Mouse (Mus musculus) heart, adult 18-20 months (tissue): ENCODE data around the gene Acoxl. TPM values are rescaled to one million over a fixed set of nuclear protein-coding genes. Genes with fewer than 3 reads are reported as not detected.
A peak's percentile ranks its signal among the peaks of the same experiment; 100 is the strongest.

Experiments
- DNase-seq, 2 experiments: peaks; one replicate each; pipeline ENCODE4 v3.0.0; 2021 to 2022; ENCODE audit warnings: mixed read lengths in 1 of 2
- total RNA-seq, 2 experiments: library from RNA; stranded (reverse); gene quantifications; 2 replicates each; pipeline ENCODE4 v1.2.3; 2021

Gene Acoxl
- total RNA-seq, 2 experiments from 2014 or later = not detected

DNA sequence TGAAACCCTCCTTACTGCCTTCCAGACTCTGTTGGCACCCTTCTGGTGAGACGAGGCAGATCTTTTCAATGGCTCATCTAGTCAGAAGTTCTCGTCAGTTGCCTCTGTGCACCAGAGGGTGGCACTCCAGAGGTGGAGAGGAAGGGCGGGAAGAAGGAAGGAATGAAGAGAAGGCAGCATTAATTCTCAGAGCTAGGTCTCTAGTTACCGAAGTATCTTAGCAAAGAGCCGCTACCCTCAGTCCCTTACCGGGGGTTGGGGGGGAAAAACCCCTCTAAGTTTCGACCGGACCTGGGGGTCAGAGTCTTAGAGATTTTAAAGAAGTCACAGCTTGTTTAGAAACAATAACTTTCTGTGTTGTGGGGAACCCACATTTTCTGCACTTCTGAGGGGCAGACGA, 283.8 kb downstream of the Acoxl start:
- peak; percentile 73 to 83 for DNase-seq

DNA sequence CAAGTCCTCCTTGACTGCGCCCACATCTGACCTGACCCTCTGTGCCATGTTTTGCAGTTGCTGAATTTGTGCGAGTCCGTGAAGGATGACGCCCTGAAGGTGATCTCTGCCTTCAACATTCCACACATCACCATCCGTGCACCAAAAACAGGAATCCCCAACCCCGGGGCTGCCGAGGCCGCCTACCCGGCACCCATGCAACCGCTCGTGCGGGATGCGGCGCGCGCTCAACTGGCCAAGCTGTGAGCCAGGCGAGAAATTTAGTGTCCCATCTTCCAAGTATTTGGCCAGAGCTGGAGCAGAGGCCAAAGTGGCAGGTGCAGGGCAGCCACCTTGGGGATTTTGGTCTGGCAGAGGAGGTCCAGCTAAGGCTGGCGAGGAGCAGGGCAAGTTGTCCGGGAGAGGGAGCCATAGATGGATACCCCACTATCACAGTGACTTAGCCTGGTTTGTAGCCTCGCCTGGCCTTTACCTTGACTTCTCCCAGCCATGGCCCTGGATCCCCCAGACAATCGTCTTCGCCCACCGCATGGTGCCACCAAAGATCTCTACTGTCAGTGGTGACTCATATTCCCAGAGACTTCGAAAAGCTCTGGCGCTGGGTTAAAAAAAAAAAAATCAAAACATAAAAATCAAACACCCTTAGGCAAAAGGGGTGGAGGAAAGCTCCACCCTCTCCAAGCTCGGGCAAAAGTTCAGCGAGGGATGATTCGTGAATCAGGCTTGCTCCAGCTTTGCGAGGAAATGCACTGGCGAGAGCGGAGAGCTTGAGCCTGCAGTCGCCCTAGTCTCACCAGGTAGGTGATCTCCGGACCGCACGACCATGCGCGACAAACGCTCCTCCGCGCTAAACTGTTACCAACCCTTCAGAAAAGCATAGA, 284.5 kb downstream of the Acoxl start:
- peak; percentile 50 to 66 for DNase-seq

DNA sequence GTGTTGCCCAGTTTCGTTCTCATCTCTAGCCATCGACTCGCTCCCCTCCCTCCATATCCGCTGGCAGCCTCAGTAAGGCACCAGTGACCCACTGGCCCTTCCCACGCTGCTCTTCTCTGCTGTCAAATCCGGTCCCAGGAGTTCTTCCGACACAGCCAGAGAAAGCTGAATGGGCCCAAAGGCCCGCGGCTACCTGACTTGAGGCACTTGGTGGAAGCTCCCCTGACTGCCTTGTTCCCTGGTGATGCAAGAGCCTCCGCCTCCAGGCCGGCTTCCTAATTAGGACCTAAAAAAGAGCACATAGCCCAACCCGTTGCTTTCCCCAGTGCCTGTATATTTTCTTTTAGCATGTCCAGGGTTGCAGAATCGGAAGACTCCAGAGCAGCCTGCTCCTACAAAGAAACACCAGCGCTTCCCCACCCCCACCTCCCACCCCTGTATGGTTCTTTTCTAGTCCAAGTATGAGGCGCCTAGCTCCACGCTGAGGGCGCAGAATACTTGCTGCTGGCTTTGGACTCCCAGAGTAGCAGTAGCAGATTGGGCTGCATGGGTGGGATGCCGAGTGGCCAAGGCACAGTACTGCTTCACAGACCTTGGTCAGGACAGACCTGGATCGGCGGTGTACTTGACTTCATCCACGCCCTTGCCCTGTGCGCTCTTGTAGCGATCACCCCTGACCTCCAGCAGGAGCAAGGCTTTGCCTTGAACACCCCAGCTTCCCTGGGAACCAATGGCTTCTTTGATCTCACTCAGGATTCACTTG, 285.4 kb downstream of the Acoxl start:
- peak in 1 of 2 experiments; percentile 21 for DNase-seq

DNA sequence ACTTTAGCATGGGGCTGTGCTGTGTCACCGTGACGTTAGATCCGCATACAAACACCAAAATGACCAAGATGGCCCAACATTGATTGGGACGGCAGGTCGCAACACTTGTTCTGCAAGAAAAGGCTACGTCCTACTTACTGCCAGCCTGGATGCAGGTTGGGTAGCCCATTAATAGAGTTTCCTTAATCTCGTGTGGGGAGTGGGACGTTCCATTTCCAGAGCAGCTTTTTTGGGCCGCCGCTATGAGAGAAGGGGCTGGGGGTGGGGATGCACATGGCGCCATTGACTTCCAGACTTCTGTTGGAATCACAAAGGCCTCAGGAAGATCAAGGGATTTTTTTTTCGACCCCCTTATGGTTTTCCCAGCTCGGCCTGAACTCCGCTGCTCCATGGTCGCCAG, 286.0 kb downstream of the Acoxl start:
- DNase-seq = no peak

DNA sequence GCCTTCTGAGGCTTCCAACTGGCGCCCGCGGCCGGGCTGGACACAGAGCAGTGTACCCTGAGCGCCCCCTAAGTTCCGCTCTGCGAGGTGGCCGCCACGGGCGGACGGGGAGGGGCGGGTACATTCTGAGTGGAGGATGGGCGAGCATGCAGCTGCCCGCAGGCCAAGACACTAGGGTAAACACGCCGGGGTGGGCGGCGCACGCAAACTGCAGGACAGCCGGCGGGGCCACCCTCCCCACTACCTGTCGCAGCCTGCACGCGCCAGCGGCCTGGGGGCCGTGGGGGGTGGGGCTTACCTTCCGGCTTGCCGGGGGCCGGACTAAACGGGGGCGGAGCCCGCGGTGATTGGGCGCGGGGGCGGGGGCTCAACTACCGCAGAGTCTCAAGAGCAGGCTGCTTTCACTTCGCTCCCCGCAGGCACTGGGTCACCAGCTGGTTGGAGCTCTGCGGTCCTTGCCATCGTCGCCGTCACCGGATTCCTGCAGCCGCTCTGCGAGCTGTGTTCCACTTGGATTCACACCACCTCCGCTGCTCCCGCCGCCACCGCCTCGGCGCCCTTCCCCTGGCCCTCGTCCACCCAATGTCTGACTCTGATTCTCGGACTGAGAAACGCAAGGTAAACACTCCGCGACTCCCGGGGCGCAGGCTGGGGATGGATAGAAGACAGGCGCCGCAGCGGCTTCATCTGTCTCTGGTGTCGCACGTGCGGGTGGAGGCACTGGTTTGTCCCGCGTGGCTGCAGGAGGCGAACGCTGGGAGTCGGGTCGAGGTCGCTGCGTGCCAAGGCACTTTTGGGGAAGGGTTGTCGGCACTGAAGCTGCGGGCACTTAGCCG, 287.2 kb downstream of the Acoxl start, which contains the start of gene Bcl2l11:
Gene Bcl2l11, plus strand, starts transcription at position 404 of the 836 bp plus-strand sequence.
- DNase-seq = peak; percentile 97 to 98

DNA sequence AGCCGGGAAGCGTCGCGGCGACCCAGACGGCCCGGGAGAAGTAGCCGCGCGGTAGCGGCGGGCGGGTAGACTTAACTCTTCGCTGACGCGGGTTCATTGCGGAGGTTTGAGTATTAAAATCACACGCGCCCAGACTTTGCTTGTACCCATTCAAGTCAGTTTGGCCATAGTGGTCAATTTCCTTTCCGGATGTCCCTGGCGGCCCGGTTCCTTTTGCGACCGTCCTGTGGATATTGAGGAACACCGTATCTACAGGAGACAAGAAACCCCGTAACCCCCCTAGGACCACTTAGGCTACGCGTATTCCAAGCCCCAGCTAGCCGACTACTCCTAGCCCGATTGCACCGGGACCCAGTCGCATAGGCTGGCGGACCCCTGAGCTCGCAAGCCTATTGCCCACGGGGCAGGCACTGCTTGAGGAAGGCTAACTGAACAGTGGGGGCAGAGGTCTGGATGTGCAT, 287.9 kb downstream of the Acoxl start:
- DNase-seq = peak; percentile 35 to 68

DNA sequence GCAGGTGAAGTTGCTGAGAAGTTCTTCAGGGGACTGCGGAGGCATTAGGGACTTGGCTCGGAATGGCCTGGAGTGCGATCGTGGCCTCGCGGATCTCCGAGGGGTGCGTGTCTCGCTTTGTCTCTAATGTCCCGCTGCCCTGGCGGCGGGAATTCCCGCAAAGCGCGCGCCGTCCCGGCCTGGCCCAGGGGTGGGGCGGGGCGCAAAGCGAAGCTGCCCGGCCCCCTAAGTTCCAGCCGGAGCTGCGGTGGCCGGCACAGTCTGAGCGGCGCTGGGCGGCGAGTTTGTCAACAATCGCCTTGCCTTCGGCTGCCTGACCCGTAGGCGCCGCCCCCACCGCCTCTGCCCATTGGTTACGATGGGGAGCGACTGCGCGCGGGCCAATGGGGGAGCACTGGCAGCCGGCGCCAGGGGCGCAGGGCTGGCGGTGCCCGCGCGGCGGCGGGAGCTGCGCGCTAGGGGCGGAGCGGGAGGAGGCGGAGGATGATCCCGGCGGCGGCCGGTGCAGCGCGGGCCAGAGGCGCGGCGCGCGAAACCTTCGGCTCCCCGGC, 288.5 kb downstream of the Acoxl start:
- DNase-seq = peak; percentile 96 to 98

DNA sequence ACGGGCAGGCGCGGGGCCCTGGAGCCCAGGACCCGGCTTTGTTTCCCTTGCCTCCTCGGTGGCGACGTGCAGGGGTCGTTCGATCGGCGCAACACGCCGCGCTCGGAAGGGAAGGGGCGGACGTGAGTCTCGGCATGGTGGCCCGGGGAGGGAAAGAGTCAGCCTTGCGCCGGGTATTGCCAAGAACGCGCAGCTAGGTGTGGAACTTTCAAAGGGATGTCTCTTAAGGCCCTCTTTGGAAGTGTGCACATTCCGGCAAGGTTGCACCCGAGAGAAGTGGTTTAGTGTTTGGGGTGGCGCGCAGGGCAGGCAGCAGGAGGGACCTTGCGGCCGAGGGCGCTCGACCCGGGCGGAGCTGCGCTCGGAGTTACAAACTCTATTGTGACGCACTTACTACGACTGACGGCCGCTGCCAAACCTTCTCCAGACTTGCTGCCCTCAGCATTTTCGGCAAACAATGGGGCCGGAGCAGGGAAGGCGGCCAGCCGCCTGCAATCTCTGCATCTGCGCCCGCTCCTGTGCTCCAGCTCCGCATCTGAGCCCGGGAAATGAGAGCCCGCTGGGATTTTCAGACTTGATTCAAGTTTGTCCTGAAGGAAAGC, 289.1 kb downstream of the Acoxl start:
- DNase-seq = peak; percentile 87 to 93

DNA sequence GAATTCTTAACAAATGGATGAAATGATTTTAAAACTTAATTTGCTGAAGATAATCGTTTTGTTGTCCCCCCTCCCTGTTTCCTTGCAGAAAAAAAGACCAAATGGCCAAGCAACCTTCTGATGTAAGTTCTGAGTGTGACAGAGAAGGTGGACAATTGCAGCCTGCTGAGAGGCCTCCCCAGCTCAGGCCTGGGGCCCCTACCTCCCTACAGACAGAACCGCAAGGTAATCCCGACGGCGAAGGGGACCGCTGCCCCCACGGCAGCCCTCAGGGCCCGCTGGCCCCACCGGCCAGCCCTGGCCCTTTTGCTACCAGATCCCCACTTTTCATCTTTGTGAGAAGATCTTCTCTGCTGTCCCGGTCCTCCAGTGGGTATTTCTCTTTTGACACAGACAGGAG, 289.9 kb downstream of the Acoxl start:
- DNase-seq = no peak

DNA sequence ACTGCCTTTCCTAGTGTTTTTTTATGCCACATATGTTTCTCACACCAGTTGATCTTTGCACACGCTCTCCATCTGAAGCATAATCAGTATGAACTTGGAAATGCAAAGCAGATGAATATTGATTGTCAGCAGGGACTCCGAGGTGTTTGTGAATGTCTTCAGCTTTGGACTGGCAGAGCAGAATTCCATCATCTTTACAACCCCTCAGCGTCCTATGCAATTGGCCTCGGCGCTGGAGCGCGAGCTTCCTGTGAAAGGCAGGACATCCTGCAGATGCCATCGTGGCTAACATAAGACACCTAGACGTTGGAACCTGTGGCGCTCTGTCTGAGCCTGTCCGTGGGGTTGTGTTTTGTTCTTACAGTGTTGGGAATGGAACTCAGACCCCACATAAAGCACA, 292.8 kb downstream of the Acoxl start:
- DNase-seq = no peak

DNA sequence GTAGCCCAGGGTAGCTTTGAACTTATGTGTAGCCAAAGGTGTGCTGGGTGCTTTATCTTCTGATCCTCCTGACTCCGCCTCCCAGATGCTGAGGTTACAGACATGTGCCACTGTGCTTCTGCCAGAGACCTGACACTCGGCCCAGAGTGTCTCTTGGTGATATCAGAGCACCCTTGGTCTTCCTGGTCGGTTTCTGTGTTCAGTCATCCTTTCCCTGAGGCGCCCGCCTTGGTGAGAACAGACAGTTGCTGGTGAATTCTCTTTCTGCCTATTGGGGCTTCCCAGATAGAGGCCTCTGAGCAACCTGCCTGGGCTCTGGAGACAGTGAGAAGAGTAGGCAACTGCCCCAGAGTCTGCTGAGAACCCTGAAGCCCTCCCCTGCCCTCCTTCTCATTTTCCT, 294.0 kb downstream of the Acoxl start:
- no peak for DNase-seq

DNA sequence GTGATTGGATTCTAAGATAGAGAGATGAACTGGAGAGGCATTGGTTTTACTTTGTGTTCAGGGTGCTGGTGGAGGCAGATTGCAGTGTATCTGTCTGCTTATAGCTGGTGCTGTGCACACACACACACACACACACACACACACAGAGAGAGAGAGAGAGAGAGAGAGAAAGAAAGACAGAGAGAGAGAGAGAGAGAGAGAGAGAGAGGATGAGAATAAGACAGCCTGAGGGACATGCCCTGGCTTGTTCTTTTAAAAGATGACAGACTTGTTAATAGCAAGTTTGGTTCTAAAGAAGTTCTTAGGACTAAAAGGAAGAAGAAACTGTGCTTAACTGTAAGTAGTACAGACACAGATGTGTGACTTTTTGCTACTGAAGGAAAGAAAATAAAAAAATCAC, 295.2 kb downstream of the Acoxl start:
- DNase-seq = no peak

DNA sequence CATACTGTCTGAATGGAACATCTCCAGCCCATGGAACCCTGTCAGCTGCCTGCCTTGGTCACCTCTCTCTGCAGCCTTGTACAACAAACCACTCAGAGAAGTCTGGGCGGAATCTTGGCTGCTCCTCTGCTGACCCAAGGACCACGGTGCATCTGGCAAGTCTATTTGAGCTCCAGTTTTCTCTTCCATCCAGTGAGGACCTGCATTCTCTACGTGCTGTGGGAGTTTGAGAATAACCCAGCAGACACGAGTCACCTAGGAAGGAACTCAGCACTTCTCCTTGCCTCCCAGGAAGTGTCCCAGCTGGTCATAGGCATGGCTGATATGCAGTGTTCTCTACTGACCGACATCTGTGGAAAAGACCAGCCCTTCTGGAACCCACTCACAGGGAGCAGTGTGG, 295.8 kb downstream of the Acoxl start:
- no peak for DNase-seq

DNA sequence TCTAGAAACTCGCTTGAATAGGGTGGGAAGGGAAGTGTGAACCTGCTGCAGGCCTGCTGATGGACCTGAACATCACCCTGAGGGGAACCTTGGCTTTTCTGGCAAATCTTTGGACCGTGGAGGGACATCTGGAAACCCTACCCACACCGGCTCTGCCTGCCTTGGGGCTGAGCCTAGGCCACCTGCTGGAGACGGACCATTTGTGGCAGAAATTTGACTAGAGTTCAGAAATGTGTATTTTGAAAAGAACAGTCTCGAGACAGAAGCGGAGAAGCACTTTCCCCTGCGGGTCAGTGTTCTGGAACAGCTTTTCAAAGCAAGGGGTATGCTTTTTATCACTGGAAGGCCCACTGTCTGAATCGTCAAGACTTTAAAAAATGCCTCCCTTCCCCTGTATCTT, 296.3 kb downstream of the Acoxl start:
- DNase-seq = no peak

DNA sequence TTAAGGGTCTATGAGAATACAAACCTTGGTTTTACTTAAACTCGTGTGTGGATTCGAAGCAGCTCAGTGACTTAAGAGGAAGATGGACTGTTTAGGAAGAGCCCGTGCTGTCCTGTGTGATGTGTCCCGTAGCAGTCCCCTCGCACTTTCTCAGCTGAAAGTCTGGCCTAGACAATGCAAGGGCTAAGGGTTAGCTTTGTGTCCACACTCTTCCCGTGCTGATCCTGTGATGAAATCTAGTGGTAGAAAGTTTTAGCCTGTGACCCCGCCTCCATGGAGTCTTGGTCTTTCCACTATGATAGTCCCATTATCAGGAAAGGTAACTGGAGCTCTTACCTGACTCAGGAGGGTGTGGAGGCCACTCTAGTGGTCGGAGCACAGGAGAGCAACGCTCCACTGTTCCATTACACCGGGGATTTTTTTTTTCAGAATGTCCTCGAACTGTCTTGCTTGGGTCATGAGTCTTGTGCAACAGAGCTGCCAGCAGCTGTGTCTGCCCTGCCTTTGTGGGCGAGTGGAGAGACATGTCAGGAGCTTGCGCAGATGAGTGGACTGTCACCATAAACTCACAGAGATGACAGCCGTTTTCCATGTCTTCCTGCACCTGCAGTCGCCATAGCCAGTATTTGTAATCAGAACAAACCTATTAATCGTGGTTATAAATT, 298.2 kb downstream of the Acoxl start:
- peak in 1 of 2 experiments; percentile 45 for DNase-seq

DNA sequence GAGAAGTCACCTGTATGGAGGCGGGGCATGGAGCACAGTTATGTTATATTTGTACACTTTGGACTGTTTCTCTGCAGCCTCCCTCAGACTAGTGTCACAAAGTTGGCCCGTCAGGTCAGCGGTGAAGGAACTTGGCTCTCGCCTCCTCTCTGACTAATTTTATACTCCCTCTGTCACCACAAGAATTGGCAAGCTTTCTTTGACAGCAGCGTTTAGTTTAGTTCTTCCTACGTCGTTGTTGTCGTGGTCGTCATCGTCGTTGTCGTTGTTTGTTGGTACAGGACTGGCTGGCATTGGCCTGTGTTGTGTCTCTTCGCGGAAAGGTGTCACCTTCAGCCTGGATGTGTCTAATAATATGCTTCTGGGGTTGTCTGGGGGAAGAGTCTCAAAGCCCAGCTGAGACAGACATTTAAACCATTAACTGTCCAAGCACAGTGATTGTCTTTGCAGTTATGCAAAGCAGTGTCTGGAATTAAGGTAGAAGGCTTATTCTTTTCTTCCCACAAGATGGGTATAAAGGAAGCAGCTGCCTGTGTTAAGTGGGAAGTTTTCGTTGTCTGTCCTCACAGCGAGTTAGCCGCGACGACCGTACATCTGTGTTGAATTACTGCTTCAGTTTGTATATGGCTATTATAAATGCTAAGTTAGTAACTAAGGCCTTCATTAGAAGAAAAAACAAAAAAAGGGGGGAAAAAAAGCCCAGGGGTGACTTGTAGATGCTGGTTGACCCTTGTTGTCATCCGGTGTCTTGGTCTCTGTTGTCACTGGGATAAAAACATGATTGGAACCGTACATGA, 299.0 kb downstream of the Acoxl start:
- DNase-seq = peak; percentile 60 to 75

DNA sequence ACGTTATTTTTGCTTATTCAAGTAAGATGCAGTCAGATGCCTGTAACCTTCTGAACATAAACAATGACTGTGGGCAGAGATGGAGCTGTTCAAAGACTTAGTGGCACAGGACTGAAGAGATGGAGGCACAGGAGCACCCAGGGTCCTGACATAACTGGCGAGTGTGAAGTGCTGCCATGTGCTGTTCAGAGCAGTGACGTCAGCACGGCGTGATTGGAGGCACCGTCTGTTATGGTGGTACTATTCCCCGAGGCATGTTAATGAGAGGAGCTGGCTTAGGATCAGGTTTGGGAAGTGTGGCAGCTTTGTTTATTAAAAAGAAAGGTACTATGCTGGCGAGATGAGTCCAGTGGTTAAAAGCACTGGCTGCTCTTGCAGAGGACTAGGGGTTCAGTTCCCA, 300.2 kb downstream of the Acoxl start:
- DNase-seq = no peak

DNA sequence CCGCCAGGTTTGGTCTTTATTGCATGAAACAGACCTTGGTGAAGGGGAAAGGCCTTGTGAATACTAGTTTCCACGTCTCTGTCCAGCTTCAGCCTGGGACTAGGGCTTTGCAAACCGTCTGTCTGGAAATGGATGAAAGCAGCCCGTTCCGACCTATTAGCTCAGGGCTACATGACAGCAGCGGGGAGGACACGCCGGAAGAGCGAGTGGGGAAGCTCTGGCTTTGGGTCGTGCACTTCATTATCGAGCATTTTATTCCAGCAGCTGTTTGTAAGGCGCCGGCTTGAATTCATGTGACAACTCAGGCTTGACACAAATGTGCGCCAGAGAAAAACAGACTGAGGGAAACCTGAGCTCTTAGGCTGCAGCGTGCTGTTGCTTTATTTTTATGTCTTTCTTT, 301.1 kb downstream of the Acoxl start:
- peak; percentile 50 to 53 for DNase-seq

DNA sequence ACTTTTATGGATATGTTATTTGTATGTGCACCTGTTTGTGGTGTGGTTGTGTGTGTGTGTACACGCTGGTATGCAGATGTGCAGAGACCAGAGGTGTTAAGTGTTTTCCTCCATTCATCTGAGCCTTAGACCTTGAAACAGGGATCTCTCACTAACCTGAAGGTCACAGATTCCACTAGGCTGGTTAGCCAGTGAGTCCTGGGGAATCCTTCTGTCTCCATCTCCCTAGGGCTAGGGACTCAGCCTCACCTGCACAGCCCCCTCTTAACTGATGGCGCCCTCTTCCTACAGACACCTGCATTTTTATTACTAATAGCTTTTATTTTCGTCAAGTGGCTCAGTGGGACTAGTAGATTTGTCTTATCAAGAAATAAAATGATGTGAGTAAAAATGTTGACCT, 301.5 kb downstream of the Acoxl start:
- no peak for DNase-seq

DNA sequence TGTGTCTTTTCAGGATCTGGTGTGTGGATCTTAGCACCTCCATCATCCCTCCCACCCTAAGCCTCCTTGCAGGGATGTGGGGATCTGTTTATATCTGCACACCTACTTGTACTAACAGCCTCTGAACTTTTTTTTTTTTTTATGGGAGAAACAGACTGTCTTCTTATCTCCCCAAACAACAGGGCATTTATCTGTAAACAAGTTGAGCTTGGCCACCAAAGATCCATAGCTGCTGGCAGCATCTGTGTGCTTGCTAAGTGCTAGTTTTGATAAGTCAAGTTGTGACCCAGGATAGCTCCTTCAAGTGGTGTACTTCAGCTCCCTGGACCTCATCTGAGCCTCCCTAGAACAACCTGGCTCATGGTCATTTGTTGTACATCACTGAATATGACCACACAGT, 305.3 kb downstream of the Acoxl start:
- DNase-seq = no peak
